Mouse (Mus musculus): ENCODE results near the gene Gm5965. TPM values are rescaled to one million over a fixed set of nuclear protein-coding genes. Genes with fewer than 3 reads are reported as not detected.
"Not testable (repeated sequence)": the region's sequence is repeated elsewhere in the genome, so short reads cannot be mapped to it uniquely, and the experiment has no call there.

Gm5965 gene
- not detected in 2 replicates for polyA plus RNA-seq (2016; fragmentation: Nextera tagmentation; extraction: Ambion mirVana)

DNA sequence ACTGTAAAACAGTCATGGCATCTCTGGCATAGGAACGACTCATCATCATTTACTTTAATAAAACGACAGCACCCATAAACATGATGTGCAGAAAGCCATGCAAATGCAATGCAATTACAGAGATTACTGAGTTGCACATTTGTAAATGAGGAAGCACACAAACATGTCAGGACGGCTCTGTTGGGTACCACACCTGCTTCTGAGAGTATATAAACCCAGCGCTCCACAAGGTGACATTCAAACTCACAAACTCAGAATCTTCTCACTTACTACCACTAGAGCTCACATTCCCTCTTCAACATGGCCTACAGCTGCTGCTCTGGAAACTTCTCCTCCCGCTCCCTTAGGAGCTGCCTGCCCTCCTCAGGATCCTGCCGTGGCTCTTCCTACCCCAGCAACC is at the start of gene Gm5965:
Gm5965 (plus strand) TSS at position 301 of the 400 bp plus-strand sequence.
- Histone ChIP-seq H3K36me3 (no peaks in the 10 kb centered on the region), H3K27ac (ENCODE audit: poor library complexity, severe bottlenecking) (no peak within 1 kb of the TSS), H3K27me3 (replicated peaks) (no peaks in the 10 kb centered on the region), H3K4me3 (no peak within 1 kb of the TSS), H3K4me2 (no peak within 1 kb of the TSS), H3K9ac (no peak within 1 kb of the TSS), H3K9me3 (replicated peaks) (peaks cover 2% of the 10 kb centered on the region; the same call in 1 of the 2 replicates), H3K4me1 (replicated peaks) (no peaks in the 10 kb centered on the region)
- no peak for ATAC-seq (ENCODE audit: insufficient number of reproducible peaks, low FRiP score)
- WGBS = 75% methylated on average over 6 of the region's 6 CpGs

DNA sequence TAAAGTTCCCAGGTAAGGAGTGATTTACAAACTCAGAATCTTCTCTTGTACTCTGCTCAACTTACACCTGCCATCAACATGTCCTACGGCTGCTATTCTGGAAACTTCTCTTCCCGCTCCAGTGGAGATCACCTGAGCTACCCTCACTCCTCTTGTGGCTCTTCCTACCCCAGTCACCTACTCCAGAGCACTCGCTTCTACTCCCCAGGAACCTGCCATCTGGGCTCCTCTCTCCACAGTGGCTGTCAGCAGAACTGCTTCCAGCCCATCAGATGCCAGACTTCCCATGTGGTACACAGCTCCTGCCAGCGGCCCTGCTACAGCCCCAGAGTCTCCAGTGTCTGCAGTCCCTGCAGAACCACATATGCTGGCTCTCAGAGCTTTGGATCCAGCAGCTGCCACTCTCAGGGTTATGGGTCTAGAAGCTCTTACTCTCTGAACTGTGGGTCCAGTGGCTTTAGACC is 48.9 kb upstream of the Gm5965 start, which contains the start of gene Krtap13-1:
Krtap13-1 (plus strand) TSS at position 51 of the 464 bp plus-strand sequence.
- H3K27ac ChIP-seq (ENCODE audit: poor library complexity, severe bottlenecking) = no peak within 1 kb of the TSS

DNA sequence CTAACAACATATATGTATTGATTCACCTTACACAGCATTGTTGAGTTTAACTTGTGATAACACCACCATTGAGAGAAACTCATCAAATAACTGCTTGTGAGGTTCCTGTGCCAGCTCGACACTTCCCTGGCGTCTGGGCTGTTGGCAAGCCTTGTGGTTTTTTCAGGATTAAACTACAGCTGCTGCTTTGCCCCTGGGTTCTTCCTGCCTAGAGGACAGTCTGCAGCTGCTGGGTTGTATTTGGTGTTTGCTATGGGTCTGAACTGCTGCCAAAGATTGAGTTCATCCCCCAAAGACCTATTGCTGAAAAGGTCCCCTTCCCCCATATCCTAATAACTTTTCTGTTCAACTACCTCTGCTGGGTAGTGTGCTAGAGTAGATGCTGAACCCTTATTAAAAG is 42.3 kb upstream of the Gm5965 start:
- no peaks in the 10 kb centered on the region for H3K4me1 ChIP-seq (replicated peaks)
- no peak overlapping the region for H3K9ac ChIP-seq
- no peaks in the 10 kb centered on the region for H3K27me3 ChIP-seq (replicated peaks)
- H3K36me3 ChIP-seq = no peaks in the 10 kb centered on the region
- no peak overlapping the region for H3K4me3 ChIP-seq
- H3K9me3 ChIP-seq (replicated peaks) = no peaks in the 10 kb centered on the region
- no peak overlapping the region for H3K27ac ChIP-seq (ENCODE audit: poor library complexity, severe bottlenecking)
- no peak overlapping the region for H3K4me2 ChIP-seq
- WGBS = 68% methylated on average over 2 of the region's 2 CpGs
- no peak for ATAC-seq (ENCODE audit: insufficient number of reproducible peaks, low FRiP score)

More for the DNA sequence above, 48.9 kb upstream of the Gm5965 start, which contains the start of gene Krtap13-1:
- Histone ChIP-seq H3K36me3 (no peaks in the 10 kb centered on the region), H3K4me2 (no peak within 1 kb of the TSS), H3K9me3 (replicated peaks) (no peaks in the 10 kb centered on the region), H3K4me1 (replicated peaks) (no peaks in the 10 kb centered on the region), H3K9ac (no peak within 1 kb of the TSS), H3K4me3 (no peak within 1 kb of the TSS), H3K27me3 (replicated peaks) (no peaks in the 10 kb centered on the region)
- ATAC-seq (ENCODE audit: insufficient number of reproducible peaks, low FRiP score) = no peak
- 76% methylated on average over 4 of the region's 4 CpGs for WGBS

DNA sequence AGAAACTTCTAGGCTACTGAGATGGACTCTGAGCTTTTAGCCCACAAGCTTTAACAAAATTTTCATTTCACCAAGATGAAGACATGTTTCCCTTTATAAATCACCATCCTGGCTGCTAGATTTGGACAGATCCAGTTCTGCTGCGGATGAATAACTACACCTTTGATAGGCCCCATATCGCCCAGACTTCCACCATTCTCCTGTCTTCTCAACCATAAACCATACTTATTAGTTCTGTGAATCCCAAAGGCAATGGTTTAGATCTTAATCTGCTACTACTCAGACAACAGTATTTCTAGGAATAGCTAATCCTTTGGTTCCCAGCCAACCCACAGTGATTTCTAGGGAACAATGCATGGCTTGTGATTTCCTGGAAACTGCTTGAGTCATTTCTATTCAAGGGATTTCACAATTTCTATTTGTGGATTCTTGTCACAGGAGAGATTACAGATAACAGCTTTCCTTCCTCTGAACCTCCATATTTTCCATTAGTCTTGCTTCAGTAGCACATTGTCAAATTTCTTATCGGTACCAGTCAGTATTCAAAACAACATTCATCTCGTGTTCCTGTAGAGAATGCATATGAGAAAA is 32.9 kb upstream of the Gm5965 start:
- WGBS = 68% methylated on average over 4 of the region's 4 CpGs
- Histone ChIP-seq H3K9ac (no peak overlapping the region), H3K9me3 (replicated peaks) (no peaks in the 10 kb centered on the region), H3K36me3 (no peaks in the 10 kb centered on the region), H3K27me3 (replicated peaks) (no peaks in the 10 kb centered on the region), H3K27ac (ENCODE audit: poor library complexity, severe bottlenecking) (no peak overlapping the region), H3K4me3 (no peak overlapping the region), H3K4me1 (replicated peaks) (no peaks in the 10 kb centered on the region), H3K4me2 (no peak overlapping the region)
- no peak for ATAC-seq (ENCODE audit: insufficient number of reproducible peaks, low FRiP score)

DNA sequence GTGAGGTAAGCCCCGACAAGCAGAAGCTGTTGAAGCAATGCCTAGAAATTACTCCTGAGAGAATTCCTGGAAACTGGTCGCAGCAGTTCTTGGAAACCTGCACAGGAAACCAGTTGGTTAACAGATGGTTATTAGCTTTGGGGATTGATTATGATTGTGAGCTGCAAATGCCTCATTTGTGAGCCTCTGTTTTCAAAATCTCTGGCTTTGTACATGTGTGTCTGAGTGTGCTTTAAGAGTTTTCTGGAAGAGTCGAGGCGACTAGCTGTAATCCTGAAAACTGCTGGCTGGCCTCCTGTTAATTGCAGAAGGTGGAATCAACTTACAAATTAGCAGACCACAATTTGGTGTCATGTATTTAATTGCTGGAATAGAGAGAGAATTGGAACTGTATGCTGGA is 29.8 kb upstream of the Gm5965 start:
- Histone ChIP-seq H3K9ac (no peak overlapping the region), H3K9me3 (replicated peaks) (no peaks in the 10 kb centered on the region), H3K27ac (ENCODE audit: poor library complexity, severe bottlenecking) (no peak overlapping the region), H3K36me3 (no peaks in the 10 kb centered on the region), H3K27me3 (replicated peaks) (no peaks in the 10 kb centered on the region), H3K4me2 (no peak overlapping the region), H3K4me1 (replicated peaks) (no peaks in the 10 kb centered on the region), H3K4me3 (no peak overlapping the region)
- 64% methylated on average over 4 of the region's 4 CpGs for WGBS
- ATAC-seq (ENCODE audit: insufficient number of reproducible peaks, low FRiP score) = no peak

DNA sequence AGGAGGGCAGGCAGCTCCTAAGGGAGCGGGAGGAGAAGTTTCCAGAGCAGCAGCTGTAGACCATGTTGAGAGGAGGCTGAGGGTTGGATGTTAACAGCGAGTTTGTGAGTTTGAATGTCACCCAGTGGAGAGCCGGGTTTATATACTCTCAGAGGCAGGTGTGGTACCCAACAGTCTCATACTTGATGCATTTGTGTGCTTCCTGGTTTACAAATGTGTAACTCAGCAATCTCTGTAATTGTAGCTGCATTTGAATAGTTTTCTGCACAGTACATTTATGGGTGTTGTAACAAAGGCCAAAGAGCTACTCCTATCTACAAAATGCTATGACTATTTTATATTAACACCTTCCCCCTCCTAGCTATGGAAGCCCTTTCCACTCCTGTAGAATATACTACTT is 26.2 kb upstream of the Gm5965 start, which contains the start of gene Krtap13:
Krtap13 (minus strand) TSS at position 101 of the 400 bp plus-strand sequence.
- H3K9me3 ChIP-seq (replicated peaks); H3K9ac ChIP-seq; H3K4me1 ChIP-seq (replicated peaks); H3K27ac ChIP-seq (ENCODE audit: poor library complexity, severe bottlenecking); H3K36me3 ChIP-seq; H3K4me3 ChIP-seq; H3K27me3 ChIP-seq (replicated peaks); H3K4me2 ChIP-seq; ATAC-seq (ENCODE audit: insufficient number of reproducible peaks, low FRiP score): not testable (repeated sequence)
- 69% methylated on average over 3 of the region's 3 CpGs for whole genome bisulfite sequencing

DNA sequence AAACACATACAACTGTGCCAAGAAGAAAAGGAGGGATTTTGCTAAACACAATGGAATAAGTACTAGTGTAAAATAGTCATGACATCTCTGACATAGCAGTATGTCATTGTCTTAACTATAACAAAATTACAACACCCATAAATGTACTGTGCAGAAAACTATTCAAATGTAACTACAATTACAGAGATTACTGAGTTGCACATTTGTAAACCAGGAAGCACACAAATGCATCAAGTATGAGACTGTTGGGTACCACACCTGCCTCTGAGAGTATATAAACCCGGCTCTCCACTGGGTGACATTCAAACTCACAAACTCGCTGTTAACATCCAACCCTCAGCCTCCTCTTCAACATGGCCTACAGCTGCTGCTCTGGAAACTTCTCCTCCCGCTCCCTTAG is 19.1 kb upstream of the Gm5965 start, which contains the start of gene 2310034C09Rik:
2310034C09Rik (plus strand) TSS at position 301 of the 400 bp plus-strand sequence.
- H3K36me3 ChIP-seq; H3K4me3 ChIP-seq; H3K27me3 ChIP-seq (replicated peaks); H3K9me3 ChIP-seq (replicated peaks); ATAC-seq (ENCODE audit: insufficient number of reproducible peaks, low FRiP score); H3K4me2 ChIP-seq; H3K27ac ChIP-seq (ENCODE audit: poor library complexity, severe bottlenecking); H3K9ac ChIP-seq; H3K4me1 ChIP-seq (replicated peaks): not testable (repeated sequence)
- 81% methylated on average over 3 of the region's 3 CpGs for WGBS

DNA sequence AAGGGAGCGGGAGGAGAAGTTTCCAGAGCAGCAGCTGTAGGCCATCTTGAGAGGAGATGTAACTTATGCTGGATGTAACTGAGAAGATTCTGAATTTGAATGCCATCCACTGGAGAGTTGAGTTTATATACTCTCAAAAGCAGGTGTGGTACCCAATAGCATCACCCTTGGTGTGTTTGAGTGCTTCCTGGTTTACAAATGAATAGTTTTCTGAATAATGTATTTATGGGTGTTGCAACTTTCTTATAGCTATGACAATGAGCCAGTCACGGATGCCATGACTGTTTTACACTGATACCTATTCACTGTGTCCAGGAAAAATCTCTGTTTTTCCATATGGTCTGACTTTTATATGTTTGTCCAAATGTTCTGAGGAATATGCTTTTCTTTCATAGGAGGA is 3.6 kb upstream of the Gm5965 start, which contains the start of gene 2310057N15Rik:
2310057N15Rik (minus strand) TSS at position 101 of the 400 bp plus-strand sequence.
- H3K4me1 ChIP-seq (replicated peaks) = no peaks in the 10 kb centered on the region

DNA sequence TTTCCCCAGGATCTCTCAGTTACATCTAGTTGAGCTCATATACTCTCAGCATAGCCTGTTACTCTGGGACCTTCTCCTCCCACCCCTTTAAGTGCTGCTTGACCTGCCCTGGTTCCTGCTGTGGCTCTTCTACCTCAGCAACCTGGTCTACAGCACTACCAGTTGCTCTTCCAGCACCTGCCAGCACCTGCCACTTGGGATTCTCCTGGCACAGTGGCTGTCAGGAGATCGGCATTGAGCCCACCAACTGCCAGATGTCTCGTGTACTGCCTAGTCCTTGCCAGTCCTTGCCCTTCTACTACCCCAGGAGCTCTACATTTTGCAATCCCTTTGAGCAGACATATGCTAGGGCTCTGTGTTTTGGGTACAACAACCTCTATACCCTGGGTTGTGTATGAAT is 9.1 kb downstream of the Gm5965 start:
- Histone ChIP-seq H3K9ac (no peak overlapping the region), H3K27me3 (replicated peaks) (no peaks in the 10 kb centered on the region), H3K4me2 (no peak overlapping the region), H3K9me3 (replicated peaks) (no peaks in the 10 kb centered on the region), H3K27ac (ENCODE audit: poor library complexity, severe bottlenecking) (no peak overlapping the region), H3K4me1 (replicated peaks) (no peaks in the 10 kb centered on the region), H3K4me3 (no peak overlapping the region), H3K36me3 (no peaks in the 10 kb centered on the region)
- 67% methylated on average over 2 of the region's 2 CpGs for WGBS
- ATAC-seq (ENCODE audit: insufficient number of reproducible peaks, low FRiP score) = no peak

More for the DNA sequence above, 3.6 kb upstream of the Gm5965 start, which contains the start of gene 2310057N15Rik:
- 70% methylated on average over 2 of the region's 2 CpGs for WGBS
- H3K4me3 ChIP-seq = no peak within 1 kb of the TSS
- no peak within 1 kb of the TSS for H3K4me2 ChIP-seq
- peaks cover 2% of the 10 kb centered on the region; the same call in 1 of the 2 replicates for H3K9me3 ChIP-seq (replicated peaks)
- no peak within 1 kb of the TSS for H3K9ac ChIP-seq
- ATAC-seq (ENCODE audit: insufficient number of reproducible peaks, low FRiP score) = no peak
- no peak within 1 kb of the TSS for H3K27ac ChIP-seq (ENCODE audit: poor library complexity, severe bottlenecking)
- no peaks in the 10 kb centered on the region for H3K36me3 ChIP-seq
- H3K27me3 ChIP-seq (replicated peaks) = no peaks in the 10 kb centered on the region

DNA sequence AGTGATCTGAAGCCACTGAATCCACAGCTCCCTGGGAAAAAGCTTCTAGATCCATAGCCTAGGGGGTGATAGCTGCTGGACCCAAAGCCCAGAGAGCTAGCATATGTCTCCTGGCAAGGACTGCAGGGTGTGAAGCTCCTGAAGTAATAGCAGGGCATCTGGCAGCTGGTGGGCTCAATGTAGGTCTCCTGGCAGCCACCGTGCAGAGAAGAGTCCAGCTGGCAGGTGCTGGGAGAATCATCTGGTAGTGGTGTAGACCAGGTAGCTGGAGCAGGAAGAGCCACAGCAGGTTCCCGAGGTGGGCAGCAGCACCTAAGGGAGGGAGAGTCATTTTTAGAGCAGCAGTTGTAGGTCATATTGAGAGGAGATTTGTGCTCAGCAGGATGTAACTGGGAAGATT is 34.1 kb downstream of the Gm5965 start, which contains the start of gene Gm20741:
Gm20741 (minus strand) TSS at position 394 of the 400 bp plus-strand sequence.
- H3K4me2 ChIP-seq = no peak within 1 kb of the TSS
- WGBS = 70% methylated on average over 2 of the region's 2 CpGs
- no peak within 1 kb of the TSS for H3K4me3 ChIP-seq
- no peak for ATAC-seq (ENCODE audit: insufficient number of reproducible peaks, low FRiP score)
- no peak within 1 kb of the TSS for H3K27ac ChIP-seq (ENCODE audit: poor library complexity, severe bottlenecking)
- no peaks in the 10 kb centered on the region for H3K36me3 ChIP-seq
- no peaks in the 10 kb centered on the region for H3K4me1 ChIP-seq (replicated peaks)
- H3K9ac ChIP-seq = no peak within 1 kb of the TSS
- H3K9me3 ChIP-seq (replicated peaks) = no peaks in the 10 kb centered on the region
- H3K27me3 ChIP-seq (replicated peaks) = no peaks in the 10 kb centered on the region

DNA sequence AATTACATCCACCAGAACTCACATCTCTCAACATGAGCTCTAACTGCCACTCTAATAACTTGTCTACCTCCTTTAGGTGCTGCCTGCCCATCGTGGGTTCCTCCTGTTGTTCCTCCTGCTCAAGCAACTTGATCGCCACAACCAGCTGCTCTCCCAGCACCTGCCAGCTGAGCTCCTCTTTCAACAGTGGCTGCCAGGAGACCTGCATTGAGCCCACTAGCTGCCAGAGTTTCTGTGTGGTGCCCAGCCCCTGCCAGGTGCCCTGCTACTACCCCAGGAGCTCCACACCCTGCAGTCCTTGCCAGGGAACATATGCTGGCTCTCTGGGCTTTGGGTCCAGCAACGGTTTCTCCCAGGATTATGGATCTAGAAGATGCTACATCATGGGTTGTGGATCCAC is 42.4 kb downstream of the Gm5965 start, which contains the start of gene Krtap15:
Krtap15 (plus strand) TSS at position 150 of the 400 bp plus-strand sequence.
- no peaks in the 10 kb centered on the region for H3K9me3 ChIP-seq (replicated peaks)
- WGBS = 71% methylated on average over 3 of the region's 3 CpGs
- no peak within 1 kb of the TSS for H3K4me2 ChIP-seq
- no peaks in the 10 kb centered on the region for H3K36me3 ChIP-seq
- no peaks in the 10 kb centered on the region for H3K4me1 ChIP-seq (replicated peaks)
- no peak within 1 kb of the TSS for H3K27ac ChIP-seq (ENCODE audit: poor library complexity, severe bottlenecking)
- H3K4me3 ChIP-seq = no peak within 1 kb of the TSS
- no peak within 1 kb of the TSS for H3K9ac ChIP-seq
- H3K27me3 ChIP-seq (replicated peaks) = no peaks in the 10 kb centered on the region
- ATAC-seq (ENCODE audit: insufficient number of reproducible peaks, low FRiP score) = no peak
